Mouse (Mus musculus) right cerebral cortex, postnatal 36 days (tissue): ENCODE results near the gene Cfap157.

Experiments used
- DNase-seq, 2 experiments: peaks; one replicate each; pipeline ENCODE4 v3.0.0; 2022; ENCODE audit warnings: low spot score in 2 of 2, mixed read lengths in 1 of 2

The Cfap157 gene

GRCm38 (mm10) chr2:32784048-32784681, at the start of gene Cfap157:
Gene Cfap157 (minus strand): TSS chr2:32784428.
- no peak for DNase-seq

GRCm38 (mm10) chr2:32828979-32829676, 44.9 kb upstream of the Cfap157 start:
- DNase-seq = no peak

GRCm38 (mm10) chr2:32825796-32826195, 41.6 kb upstream of the Cfap157 start:
- DNase-seq = no peak

GRCm38 (mm10) chr2:32824778-32825177, 40.5 kb upstream of the Cfap157 start:
- no peak for DNase-seq

- no peak for DNase-seq
Measured at GRCm38 (mm10) chr2:32824181-32824580, 40.0 kb upstream of the Cfap157 start.

GRCm38 (mm10) chr2:32823579-32824154, 39.4 kb upstream of the Cfap157 start:
- no peak for DNase-seq

GRCm38 (mm10) chr2:32823153-32823552, 38.9 kb upstream of the Cfap157 start:
- no peak for DNase-seq

- no peak for DNase-seq
Measured at GRCm38 (mm10) chr2:32822643-32823042, 38.4 kb upstream of the Cfap157 start.

GRCm38 (mm10) chr2:32821041-32821802, 37.0 kb upstream of the Cfap157 start:
- DNase-seq = no peak

GRCm38 (mm10) chr2:32818208-32818607, 34.0 kb upstream of the Cfap157 start:
- no peak for DNase-seq

- DNase-seq = no peak
Measured at GRCm38 (mm10) chr2:32817589-32817988, 33.4 kb upstream of the Cfap157 start.

GRCm38 (mm10) chr2:32816946-32817581, 32.8 kb upstream of the Cfap157 start:
- peak; percentile 55 to 78 for DNase-seq

GRCm38 (mm10) chr2:32816497-32816896, 32.3 kb upstream of the Cfap157 start:
- DNase-seq = no peak

GRCm38 (mm10) chr2:32811959-32812358, 27.7 kb upstream of the Cfap157 start:
- DNase-seq = no peak

- no peak for DNase-seq
Measured at GRCm38 (mm10) chr2:32808816-32809566, 24.8 kb upstream of the Cfap157 start.

- no peak for DNase-seq
Measured at GRCm38 (mm10) chr2:32798251-32798962, 14.2 kb upstream of the Cfap157 start.

- DNase-seq = no peak
Measured at GRCm38 (mm10) chr2:32795748-32796418, 11.7 kb upstream of the Cfap157 start.

- DNase-seq = no peak
Measured at GRCm38 (mm10) chr2:32791297-32791696, 7.1 kb upstream of the Cfap157 start.

- no peak for DNase-seq
Measured at GRCm38 (mm10) chr2:32788581-32788980, 4.4 kb upstream of the Cfap157 start.

- no peak for DNase-seq
Measured at GRCm38 (mm10) chr2:32787176-32787575, 2.9 kb upstream of the Cfap157 start.
